Mouse (Mus musculus) megakaryocyte, embryonic 14.5 days (primary cell): ENCODE results near the gene Col9a3.

ENCODE experiments used
- FLI1 ChIP-seq: IDR thresholded peaks from 2 replicates; pipeline ENCODE4 v1.6.1; 2012; ENCODE audit warnings: low read length, inconsistent platforms, mixed read lengths
- GATA1 ChIP-seq: IDR thresholded peaks from 3 replicates; pipeline ENCODE4 v1.6.1; 2012; ENCODE audit warnings: mixed read lengths, low read length, inconsistent platforms, borderline replicate concordance

GRCm38 (mm10) chr2:180604781-180605180 is 7.2 kb downstream of the Col9a3 start:
- no peak for TF ChIP-seq GATA1
- no peak for TF ChIP-seq FLI1
